Mouse (Mus musculus): Measurements from ENCODE around the gene Rfx8.

DNA sequence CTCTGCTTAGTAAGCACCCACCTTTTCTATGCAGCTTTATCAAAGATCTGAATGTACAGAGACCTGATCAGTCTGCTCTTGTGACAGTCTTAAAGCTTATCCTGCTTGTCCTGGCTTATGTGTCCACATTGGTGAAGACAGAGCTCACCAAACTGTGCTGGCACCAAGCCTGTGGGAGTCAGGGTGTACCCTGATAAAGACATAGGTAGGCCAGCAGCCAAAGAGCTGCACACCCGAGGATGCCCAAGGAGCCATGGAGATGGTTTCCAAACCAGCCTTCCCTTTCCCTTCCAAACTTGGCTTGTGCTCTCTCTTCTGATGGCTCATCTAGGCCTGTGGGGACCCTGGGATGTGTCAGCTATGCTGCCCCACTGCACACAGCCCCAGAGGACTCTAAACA, 76.5 kb downstream of the Rfx8 start:
- TF ChIP-seq EP300 (IDR thresholded peaks at IDR 0.05) = no peak
- TF ChIP-seq CTCF (IDR thresholded peaks at IDR 0.05) = no peak

All from lung, postnatal 0 days (tissue).